Mouse (Mus musculus): Measurements from ENCODE around the gene Gm44790.

DNA sequence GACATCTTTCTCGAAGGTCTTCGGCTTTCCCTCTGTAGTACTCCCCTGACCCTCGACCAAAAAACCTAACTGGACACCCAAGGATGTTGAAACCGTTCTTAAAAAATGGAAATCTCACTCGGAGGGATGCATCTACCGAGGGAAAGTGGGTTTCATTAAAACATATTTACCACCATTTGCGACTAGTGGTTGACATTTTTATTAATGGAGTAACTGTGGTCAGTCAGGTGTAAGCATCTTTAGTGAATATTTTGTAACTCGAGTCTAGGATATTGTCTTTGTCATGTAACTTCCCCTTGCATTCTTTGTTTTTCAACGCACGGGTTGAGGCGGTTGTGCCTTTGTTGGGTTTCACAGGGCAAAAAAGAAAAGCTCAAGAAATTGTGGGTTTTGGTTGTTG lies 21.5 kb upstream of the Gm44790 start:
- TF ChIP-seq MAFK (IDR thresholded peaks at IDR 0.05; ENCODE audit: insufficient read depth, low read depth, low read length) (no peak), CHD2 (IDR thresholded peaks at IDR 0.05; ENCODE audit: low read depth, low read length) (no peak), ZC3H11A (IDR thresholded peaks at IDR 0.05; ENCODE audit: borderline replicate concordance, low read depth, low read length) (no peak), ZNF384 (IDR thresholded peaks at IDR 0.05; ENCODE audit: low read depth, low read length) (peak; percentile 12; the same call in 1 of the 2 replicates)

All from ES-E14 (cell line).